Mouse (Mus musculus) heart, embryonic 16.5 days (tissue): ENCODE data around the gene Alkbh7. TPM values are rescaled to one million over a fixed set of nuclear protein-coding genes. Genes with fewer than 3 reads are reported as not detected.

ENCODE experiments used
- ATAC-seq: fragments of 200-750 bp; cut with Nextera tagmentation; replicated peaks from 2 replicates; pipeline ENCODE4 v1.8.0; 2017; ENCODE audit warnings: moderate number of reproducible peaks; ENCODE audit not compliant: insufficient read depth, low FRiP score; ENCODE audit errors: extremely low read depth
- H3K27ac ChIP-seq: fragments of 300-500 bp; sonication (generic); 2 replicates; pipeline ENCODE4 v1.5.1; 2014; ENCODE audit warnings: mild to moderate bottlenecking, low read length, control low read depth, moderate library complexity
- H3K27me3 ChIP-seq: fragments of 300-500 bp; sonication (generic); 2 replicates; pipeline ENCODE4 v1.6.1; 2014; ENCODE audit warnings: low read length, mixed read lengths; ENCODE audit not compliant: control insufficient read depth, insufficient read depth
- H3K36me3 ChIP-seq: fragments of 300-500 bp; sonication (generic); 2 replicates; pipeline ENCODE4 v1.6.1; 2014; ENCODE audit not compliant: control insufficient read depth, insufficient read depth
- H3K4me1 ChIP-seq: fragments of 300-500 bp; sonication (generic); 2 replicates; pipeline ENCODE4 v1.6.1; 2014; ENCODE audit warnings: low read length, mixed read lengths; ENCODE audit not compliant: control insufficient read depth, insufficient read depth
- H3K4me2 ChIP-seq: fragments of 300-500 bp; sonication (generic); 2 replicates; pipeline ENCODE4 v1.6.1; 2014; ENCODE audit warnings: low read depth, mild to moderate bottlenecking, control low read depth, low read length
- H3K4me3 ChIP-seq: fragments of 300-500 bp; sonication (generic); 2 replicates; pipeline ENCODE4 v1.5.1; 2014; ENCODE audit warnings: mild to moderate bottlenecking, control low read depth, low read length
- H3K9ac ChIP-seq: fragments of 300-500 bp; sonication (generic); 2 replicates; pipeline ENCODE4 v1.6.1; 2014; ENCODE audit warnings: low read length, control low read depth
- H3K9me3 ChIP-seq: fragments of 300-500 bp; sonication (generic); replicated peaks from 2 replicates; pipeline ENCODE4 v1.6.1; 2016; ENCODE audit warnings: low read length; ENCODE audit not compliant: control insufficient read depth
- WGBS: fragments of 180-500 bp; shearing (Covaris S2); extraction: QIAGEN DNeasy Blood & Tissue Kit; methylation state at CpG from one replicate; pipeline ENCODE4 v1.1.7; 2014; 5-methylcytosine and 5-hydroxymethylcytosine counted together
- polyA plus RNA-seq: library from polyadenylated mRNA; unstranded; fragments of >200 nt; fragmentation: Nextera tagmentation; extraction: Ambion mirVana; gene quantifications from 2 replicates; pipeline ENCODE4 v1.2.1, GENCODE M21; 2015

Alkbh7 gene
- polyA plus RNA-seq, 1 experiment from 2014 or later = 59.6 TPM

- H3K4me1 ChIP-seq = peaks cover 17% of the 10 kb centered on the region
- no peak overlapping the region for H3K9ac ChIP-seq
- no peak for ATAC-seq
- peaks cover 47% of the 10 kb centered on the region for H3K36me3 ChIP-seq
- no peak overlapping the region for H3K4me2 ChIP-seq
- no peaks in the 10 kb centered on the region for H3K9me3 ChIP-seq
- no peak overlapping the region for H3K4me3 ChIP-seq
- H3K27ac ChIP-seq = no peak overlapping the region
- no peaks in the 10 kb centered on the region for H3K27me3 ChIP-seq
- 83% methylated on average over 8 of the region's 8 CpGs for WGBS
Measured at GRCm38 (mm10) chr17:56995046-56995445, 2.1 kb upstream of the Alkbh7 start.

- H3K36me3 ChIP-seq = peaks cover 45% of the 10 kb centered on the region
- peak overlapping the region; percentile 53 for H3K27ac ChIP-seq
- no peaks in the 10 kb centered on the region for H3K9me3 ChIP-seq
- peak overlapping the region; percentile 24; the same call in 1 of the 2 replicates for H3K9ac ChIP-seq
- 67% methylated on average over 2 of the region's 2 CpGs for WGBS
- no peak overlapping the region for H3K4me2 ChIP-seq
- peaks cover 21% of the 10 kb centered on the region for H3K4me1 ChIP-seq
- ATAC-seq = no peak
- peak overlapping the region; percentile 81; the same call in 1 of the 2 replicates for H3K4me3 ChIP-seq
- no peaks in the 10 kb centered on the region for H3K27me3 ChIP-seq
Measured at GRCm38 (mm10) chr17:56996506-56996905, 633 bp upstream of the Alkbh7 start.

GRCm38 (mm10) chr17:56999414-56999813 is 2.3 kb downstream of the Alkbh7 start:
- no peak overlapping the region for H3K4me2 ChIP-seq
- H3K4me3 ChIP-seq = no peak overlapping the region
- no peak overlapping the region for H3K27ac ChIP-seq
- 89% methylated on average over 9 of the region's 9 CpGs for WGBS
- no peaks in the 10 kb centered on the region for H3K27me3 ChIP-seq
- peaks cover 39% of the 10 kb centered on the region for H3K36me3 ChIP-seq
- peaks cover 26% of the 10 kb centered on the region for H3K4me1 ChIP-seq
- H3K9ac ChIP-seq = no peak overlapping the region
- H3K9me3 ChIP-seq = no peaks in the 10 kb centered on the region
- ATAC-seq = no peak

- no peak within 1 kb of the TSS; the same call in 1 of the 2 replicates for H3K27ac ChIP-seq
- H3K27me3 ChIP-seq = no peaks in the 10 kb centered on the region
- no peak within 1 kb of the TSS for H3K4me3 ChIP-seq
- no peak within 1 kb of the TSS for H3K9ac ChIP-seq
- H3K4me2 ChIP-seq = no peak within 1 kb of the TSS
- 74% methylated on average over 9 of the region's 9 CpGs for WGBS
- peaks cover 39% of the 10 kb centered on the region for H3K36me3 ChIP-seq
- peaks cover 26% of the 10 kb centered on the region for H3K4me1 ChIP-seq
- no peak for ATAC-seq
- H3K9me3 ChIP-seq = no peaks in the 10 kb centered on the region
Measured at GRCm38 (mm10) chr17:56999968-57000609, 3.0 kb downstream of the Alkbh7 start, which contains the start of gene Pspn. Pspn (minus strand) TSS chr17:57000018.

GRCm38 (mm10) chr17:57001228-57001627 is 4.1 kb downstream of the Alkbh7 start:
- ATAC-seq = no peak
- Histone ChIP-seq H3K4me1 (peaks cover 26% of the 10 kb centered on the region), H3K27ac (peak overlapping the region; percentile 71), H3K36me3 (peaks cover 39% of the 10 kb centered on the region), H3K4me3 (no peak overlapping the region), H3K27me3 (no peaks in the 10 kb centered on the region), H3K4me2 (peak overlapping the region; percentile 28), H3K9ac (peak overlapping the region; percentile 51; the same call in 1 of the 2 replicates), H3K9me3 (no peaks in the 10 kb centered on the region)
- 18% methylated on average over 8 of the region's 8 CpGs for WGBS

GRCm38 (mm10) chr17:57003994-57004393 is 6.9 kb downstream of the Alkbh7 start:
- Histone ChIP-seq H3K4me2 (no peak overlapping the region), H3K9me3 (no peaks in the 10 kb centered on the region), H3K9ac (no peak overlapping the region), H3K36me3 (peaks cover 47% of the 10 kb centered on the region), H3K4me1 (peaks cover 14% of the 10 kb centered on the region), H3K27me3 (no peaks in the 10 kb centered on the region), H3K27ac (no peak overlapping the region), H3K4me3 (no peak overlapping the region)
- no peak for ATAC-seq
- WGBS = 82% methylated on average over 7 of the region's 7 CpGs

GRCm38 (mm10) chr17:57007137-57007905 is 10.2 kb downstream of the Alkbh7 start:
- Histone ChIP-seq H3K9me3 (no peaks in the 10 kb centered on the region), H3K27ac (no peak overlapping the region), H3K4me3 (no peak overlapping the region), H3K4me2 (no peak overlapping the region), H3K27me3 (no peaks in the 10 kb centered on the region), H3K4me1 (peaks cover 13% of the 10 kb centered on the region), H3K36me3 (peaks cover 40% of the 10 kb centered on the region), H3K9ac (no peak overlapping the region)
- 91% methylated on average over 13 of the region's 13 CpGs for WGBS
- ATAC-seq = no peak

- peaks cover 17% of the 10 kb centered on the region for H3K36me3 ChIP-seq
- H3K9ac ChIP-seq = peak overlapping the region; percentile 88
- H3K27me3 ChIP-seq = no peaks in the 10 kb centered on the region
- peak overlapping the region; percentile 73 for H3K27ac ChIP-seq
- WGBS = 0% methylated on average over 19 of the region's 19 CpGs
- peak; percentile 20 for ATAC-seq
- H3K4me2 ChIP-seq = peak overlapping the region; percentile 96
- H3K4me3 ChIP-seq = peak overlapping the region; percentile 88
- peaks cover 13% of the 10 kb centered on the region for H3K4me1 ChIP-seq
- H3K9me3 ChIP-seq = no peaks in the 10 kb centered on the region
Measured at GRCm38 (mm10) chr17:57010911-57011235, 13.7 kb downstream of the Alkbh7 start.
